Mouse (Mus musculus) adrenal gland, postnatal 4 days (tissue): ENCODE results near the gene Man2c1. TPM values are rescaled to one million over a fixed set of nuclear protein-coding genes. Genes with fewer than 3 reads are reported as not detected.
A peak's percentile ranks its signal among the peaks of the same experiment; 100 is the strongest.

Experiments
- DNase-seq, 2 experiments: peaks; one replicate each; pipeline ENCODE4 v3.0.0; 2021 to 2022; ENCODE audit warnings: low spot score in 2 of 2, mixed read lengths in 2 of 2
- long read RNA-seq, 2 experiments: library from polyadenylated mRNA; stranded (forward); transcript quantifications; one replicate each; pipeline ENCODE4 v2.0.0; 2021
- total RNA-seq, 2 experiments: library from RNA; stranded (reverse); gene quantifications; 2 replicates each; pipeline ENCODE4 v1.2.3; 2021

The Man2c1 gene
- 100 to 1,000 TPM; 172 to 175 TPM for total RNA-seq
- long read RNA-seq, experiment 1, transcript Man2c1-211 (26 exons, 3,820 nt): major isoform, 50 of 80 reads
- long read RNA-seq, experiment 1, partial matches to known transcripts: 17 of 80 reads
- long read RNA-seq, experiment 1, other reads (novel, unspliced or antisense): 11 of 80 reads
- long read RNA-seq, experiment 2, transcript Man2c1-211 (26 exons, 3,820 nt): major isoform, 89 of 166 reads
- long read RNA-seq, experiment 2, partial matches to known transcripts: 34 of 166 reads
- long read RNA-seq, experiment 2, other reads (novel, unspliced or antisense): 39 of 166 reads

GRCm38 (mm10) chr9:57130577-57131433, at the start of gene Man2c1:
Gene Man2c1, plus strand, starts transcription at chr9:57130690.
- DNase-seq: peak; percentile 76 to 85

GRCm38 (mm10) chr9:57082236-57082635, 48.3 kb upstream of the Man2c1 start:
- no peak for DNase-seq

- no peak for DNase-seq
Observed at GRCm38 (mm10) chr9:57117261-57117755, 13.2 kb upstream of the Man2c1 start.

- DNase-seq: no peak
Observed at GRCm38 (mm10) chr9:57129641-57130040, 849 bp upstream of the Man2c1 start.

- no peak for DNase-seq
Observed at GRCm38 (mm10) chr9:57137246-57137645, 6.8 kb downstream of the Man2c1 start.

- DNase-seq: no peak
Observed at GRCm38 (mm10) chr9:57137777-57138176, 7.3 kb downstream of the Man2c1 start.

GRCm38 (mm10) chr9:57138507-57138906, 8.0 kb downstream of the Man2c1 start:
- DNase-seq: no peak

GRCm38 (mm10) chr9:57139110-57139509, 8.6 kb downstream of the Man2c1 start:
- DNase-seq: no peak

GRCm38 (mm10) chr9:57139571-57139970, 9.1 kb downstream of the Man2c1 start:
- no peak for DNase-seq

GRCm38 (mm10) chr9:57141417-57142353, 11.2 kb downstream of the Man2c1 start:
- no peak for DNase-seq

GRCm38 (mm10) chr9:57143212-57143611, 12.7 kb downstream of the Man2c1 start:
- DNase-seq: no peak

- no peak for DNase-seq
Observed at GRCm38 (mm10) chr9:57144830-57145229, 14.3 kb downstream of the Man2c1 start.

GRCm38 (mm10) chr9:57146451-57147066, 16.1 kb downstream of the Man2c1 start:
- DNase-seq: no peak

GRCm38 (mm10) chr9:57147205-57148143, 17.0 kb downstream of the Man2c1 start:
- no peak for DNase-seq

GRCm38 (mm10) chr9:57148144-57148878, 17.8 kb downstream of the Man2c1 start, which contains the start of gene Neil1:
Gene Neil1, minus strand, starts transcription at chr9:57148305.
- peak in 1 of 2 experiments; percentile 69 for DNase-seq

GRCm38 (mm10) chr9:57149021-57149420, 18.5 kb downstream of the Man2c1 start:
- no peak for DNase-seq

- DNase-seq: no peak
Observed at GRCm38 (mm10) chr9:57150192-57150591, 19.7 kb downstream of the Man2c1 start.

- no peak for DNase-seq
Observed at GRCm38 (mm10) chr9:57152331-57152730, 21.8 kb downstream of the Man2c1 start.

GRCm38 (mm10) chr9:57156383-57156782, 25.9 kb downstream of the Man2c1 start:
- DNase-seq: no peak
